Mouse (Mus musculus): Measurements from ENCODE around the gene Aimp2. TPM values are rescaled to one million over a fixed set of nuclear protein-coding genes. Genes with fewer than 3 reads are reported as not detected.

Aimp2 gene
- polyA plus RNA-seq (2012; fragmentation: generic; extraction: Trizol) = 100 to 1,000 TPM in 1 of 2 experiments, 10 to 100 TPM in 1; 48.8 to 214 TPM

DNA sequence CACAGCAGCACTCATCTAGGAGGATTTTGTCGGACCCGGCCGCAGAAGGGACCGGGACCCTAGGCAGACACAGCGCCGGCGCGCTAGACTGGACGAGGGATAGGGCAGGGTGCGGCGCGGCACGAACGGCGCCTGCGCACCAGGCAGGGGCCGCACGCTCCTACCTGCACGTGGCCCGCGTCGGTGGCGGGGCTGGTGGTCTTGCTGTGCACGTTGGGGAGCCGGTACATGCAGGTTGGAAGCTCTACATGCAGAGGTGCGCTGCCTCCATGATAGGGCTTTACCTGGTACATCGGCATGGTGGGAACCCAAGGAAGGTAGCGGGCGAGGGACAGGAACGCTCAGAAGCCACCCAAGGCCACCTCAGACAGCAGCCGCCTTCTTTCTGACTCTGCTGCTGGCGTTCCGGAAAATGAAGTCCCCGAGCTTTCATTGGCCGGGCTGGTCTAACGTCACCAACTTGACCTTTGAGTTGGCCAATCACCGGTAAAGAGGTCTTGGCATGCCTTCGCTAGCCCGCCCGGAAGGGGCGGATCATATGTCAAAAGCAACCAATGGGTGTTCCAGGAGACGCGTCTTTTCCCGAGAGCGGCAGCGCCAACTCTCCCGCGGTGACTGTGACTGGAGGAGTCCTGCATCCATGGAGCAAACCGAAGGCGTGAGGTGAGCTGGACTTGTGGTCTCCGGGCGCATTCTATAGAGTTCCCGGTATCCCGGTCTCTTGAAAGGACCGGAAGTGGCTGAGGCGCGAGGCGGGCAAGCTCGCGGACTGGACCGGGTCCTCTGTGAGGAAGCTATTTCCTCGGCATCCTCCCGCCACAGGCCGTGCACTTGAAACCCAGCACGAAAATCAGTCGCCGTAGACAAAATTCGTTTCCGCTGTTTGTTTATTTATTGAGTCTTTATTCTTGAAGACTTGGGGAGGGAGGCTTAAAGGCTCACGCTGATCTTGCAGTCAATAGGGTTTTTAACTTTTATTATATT, at the start of gene Aimp2, which contains the start of gene Pms2:
Gene Aimp2, minus strand, starts transcription at position 431 of the 984 bp plus-strand sequence.
Gene Pms2, plus strand, starts transcription at position 548 of the 984 bp plus-strand sequence.

DNA sequence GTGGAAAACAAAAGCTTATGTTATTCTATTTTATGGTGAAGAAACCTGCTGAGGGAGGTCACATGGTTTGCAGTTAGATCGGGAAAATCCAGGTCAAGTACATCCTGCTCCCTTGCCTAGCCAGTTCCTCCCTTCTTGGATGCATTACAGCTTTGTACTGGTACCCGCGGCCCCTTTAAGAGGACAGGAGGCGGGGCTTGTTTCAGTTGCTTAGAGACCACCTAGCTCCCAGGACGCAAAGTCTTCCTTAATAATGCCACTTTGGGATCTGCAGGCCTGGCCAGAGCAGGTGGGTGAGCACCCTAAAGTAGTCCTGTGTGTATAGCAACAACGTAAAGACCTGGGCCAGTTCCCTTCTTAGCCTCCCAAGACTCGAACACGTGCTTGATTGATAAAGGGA, 23.2 kb upstream of the Aimp2 start, which contains the start of gene Rsph10b:
Gene Rsph10b, plus strand, starts transcription at position 205 of the 400 bp plus-strand sequence.

DNA sequence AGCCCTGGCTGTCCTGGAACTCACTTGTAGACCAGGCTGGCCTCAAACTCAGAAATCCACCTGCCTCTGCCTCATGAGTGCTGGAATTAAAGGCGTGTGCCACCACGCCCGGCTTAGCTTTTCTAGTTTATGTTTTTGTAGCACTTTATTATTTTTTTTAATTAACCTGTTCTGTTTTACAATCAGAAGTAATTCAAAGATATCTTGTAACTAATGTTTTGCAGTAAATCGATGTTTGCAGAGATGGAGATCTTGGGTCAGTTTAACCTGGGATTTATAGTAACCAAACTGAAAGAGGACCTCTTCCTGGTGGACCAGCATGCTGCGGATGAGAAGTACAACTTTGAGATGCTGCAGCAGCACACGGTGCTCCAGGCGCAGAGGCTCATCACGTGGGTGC, 18.2 kb upstream of the Aimp2 start, which contains the start of gene Gm42421:
Gene Gm42421, plus strand, starts transcription at position 301 of the 400 bp plus-strand sequence.

DNA sequence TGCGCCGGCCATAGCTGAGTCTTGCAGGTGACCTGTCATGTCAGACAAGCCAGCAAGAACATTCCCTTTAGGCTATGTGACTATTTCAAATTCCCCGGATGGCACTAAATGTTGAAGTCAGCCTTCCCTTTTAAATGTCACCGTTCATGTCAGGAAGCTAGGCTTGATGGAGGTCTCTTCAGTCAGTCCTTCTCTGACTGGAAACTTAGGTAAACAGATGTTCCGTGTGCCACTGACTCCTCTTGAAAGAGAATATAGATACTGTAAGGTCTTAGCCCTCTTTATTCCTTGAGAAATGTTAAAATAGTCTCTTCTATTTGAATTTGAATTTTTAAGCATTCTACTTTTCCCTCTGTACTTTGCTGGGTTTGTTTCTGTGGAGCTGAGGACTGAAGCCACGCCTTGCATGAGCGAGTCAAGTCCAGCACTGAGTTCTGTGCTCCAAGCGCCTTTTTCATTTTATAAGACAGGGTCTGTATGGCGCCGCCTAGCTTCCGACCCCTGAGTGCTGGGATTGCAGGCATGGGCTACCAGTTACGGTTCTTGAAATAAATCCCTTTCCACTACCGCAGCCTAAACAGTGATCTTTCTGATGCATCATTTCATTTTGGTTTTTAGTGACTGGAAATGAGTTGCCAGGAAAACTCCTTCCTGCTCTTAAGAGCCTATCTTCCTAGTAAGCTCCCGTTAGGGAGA, 11.9 kb downstream of the Aimp2 start, which contains the start of gene Ankrd61:
Gene Ankrd61, minus strand, starts transcription at position 51 of the 696 bp plus-strand sequence.

Other genes with a start within 250 kb of the Aimp2 start
- gene Usp42, start 177.6 kb downstream of the Aimp2 start, polyA plus RNA-seq (2012; fragmentation: generic; extraction: Trizol) = 1 to 10 TPM; 2.6 to 4.7 TPM
- gene Eif2ak1, start 92.1 kb downstream of the Aimp2 start, polyA plus RNA-seq (2012; fragmentation: generic; extraction: Trizol) = 10 to 100 TPM in 1 of 2 experiments, 1 to 10 TPM in 1; 4.2 to 15.4 TPM
- under 1 TPM; 0.04 to 0.26 TPM for gene Ankrd61, start 12.2 kb downstream of the Aimp2 start, polyA plus RNA-seq (2012; fragmentation: generic; extraction: Trizol)
- gene Pms2, start 117 bp upstream of the Aimp2 start, polyA plus RNA-seq (2012; fragmentation: generic; extraction: Trizol) = 1 to 10 TPM; 1.1 to 3.3 TPM
- gene Gm42421, start 18.3 kb upstream of the Aimp2 start, polyA plus RNA-seq (2012; fragmentation: generic; extraction: Trizol) = under 1 TPM in 1 of 2 experiments, not detected in 1; 0.21 TPM
- gene Rsph10b, start 23.2 kb upstream of the Aimp2 start, polyA plus RNA-seq (2012; fragmentation: generic; extraction: Trizol) = under 1 TPM in 1 of 2 experiments, not detected in 1; 0.32 TPM
- 10 to 100 TPM in 1 of 2 experiments, 1 to 10 TPM in 1; 6.6 to 25.0 TPM for gene Ccz1, start 105.0 kb upstream of the Aimp2 start, polyA plus RNA-seq (2012; fragmentation: generic; extraction: Trizol)
- gene Ocm, start 116.8 kb upstream of the Aimp2 start, polyA plus RNA-seq (2012; fragmentation: generic; extraction: Trizol) = not detected
- 1 to 10 TPM in 1 of 2 experiments, under 1 TPM in 1; 0.50 to 3.1 TPM for gene Lmtk2, start 190.6 kb upstream of the Aimp2 start, polyA plus RNA-seq (2012; fragmentation: generic; extraction: Trizol)